Mouse (Mus musculus): ENCODE measurements around the gene Ubald1.

The Ubald1 gene

GRCm38 (mm10) chr16:4871926-4872325, 8.2 kb downstream of the Ubald1 start:
- no peak for DNase-seq (ENCODE audit: low spot score)

GRCm38 (mm10) chr16:4870490-4870889, 9.6 kb downstream of the Ubald1 start:
- DNase-seq (ENCODE audit: low spot score): no peak

GRCm38 (mm10) chr16:4866101-4866695, 13.9 kb downstream of the Ubald1 start:
- no peak for DNase-seq (ENCODE audit: low spot score)

GRCm38 (mm10) chr16:4863742-4864141, 16.4 kb downstream of the Ubald1 start:
- DNase-seq (ENCODE audit: low spot score): no peak

- peak; percentile 85 for DNase-seq (ENCODE audit: low spot score)
Observed at GRCm38 (mm10) chr16:4862863-4863483, 17.1 kb downstream of the Ubald1 start.

- DNase-seq (ENCODE audit: low spot score): no peak
Observed at GRCm38 (mm10) chr16:4861392-4861791, 18.7 kb downstream of the Ubald1 start.

- DNase-seq (ENCODE audit: low spot score): no peak
Observed at GRCm38 (mm10) chr16:4855046-4855650, 25.0 kb downstream of the Ubald1 start.

- DNase-seq (ENCODE audit: low spot score): no peak
Observed at GRCm38 (mm10) chr16:4850938-4851628, 29.0 kb downstream of the Ubald1 start.

- peak; percentile 50 for DNase-seq (ENCODE audit: low spot score)
Observed at GRCm38 (mm10) chr16:4850361-4850760, 29.8 kb downstream of the Ubald1 start.

GRCm38 (mm10) chr16:4848090-4848489, 32.0 kb downstream of the Ubald1 start:
- no peak for DNase-seq (ENCODE audit: low spot score)

- no peak for DNase-seq (ENCODE audit: low spot score)
Observed at GRCm38 (mm10) chr16:4847041-4847440, 33.1 kb downstream of the Ubald1 start.

- DNase-seq (ENCODE audit: low spot score): no peak
Observed at GRCm38 (mm10) chr16:4840231-4840630, 39.9 kb downstream of the Ubald1 start.

- no peak for DNase-seq (ENCODE audit: low spot score)
Observed at GRCm38 (mm10) chr16:4839552-4839951, 40.6 kb downstream of the Ubald1 start.

- no peak for DNase-seq (ENCODE audit: low spot score)
Observed at GRCm38 (mm10) chr16:4837631-4838030, 42.5 kb downstream of the Ubald1 start.

GRCm38 (mm10) chr16:4835191-4835590, 44.9 kb downstream of the Ubald1 start, which contains the start of gene 4930562C15Rik:
TSS of gene 4930562C15Rik (plus strand) at chr16:4835416.
- DNase-seq (ENCODE audit: low spot score): no peak

- DNase-seq (ENCODE audit: low spot score): no peak
Observed at GRCm38 (mm10) chr16:4833858-4834257, 46.3 kb downstream of the Ubald1 start.

GRCm38 (mm10) chr16:4831650-4832419, 48.3 kb downstream of the Ubald1 start:
- no peak for DNase-seq (ENCODE audit: low spot score)

GRCm38 (mm10) chr16:4829271-4829900, 50.7 kb downstream of the Ubald1 start:
- peak; percentile 71 for DNase-seq (ENCODE audit: low spot score)

GRCm38 (mm10) chr16:4827639-4828038, 52.5 kb downstream of the Ubald1 start:
- no peak for DNase-seq (ENCODE audit: low spot score)
